Mouse (Mus musculus) forebrain, embryonic 15.5 days (tissue): ENCODE measurements at regions not wholly inside any gene's neighbourhood (a gene's known extent, or its start where the extent isn't known, plus 50 kb on each side); places are given as distances from the start of the nearest gene placed in this dataset.
A peak's percentile ranks its signal among the peaks of the same experiment; 100 is the strongest.

Source experiments
- ATAC-seq: fragments of 200-750 bp; cut with Nextera tagmentation; replicated peaks from 2 replicates; pipeline ENCODE4 v1.8.0; 2017; ENCODE audit warnings: mild to moderate bottlenecking, moderate TSS enrichment, moderate library complexity
- H3K27ac ChIP-seq: fragments of 300-500 bp; sonication (generic); replicated peaks from 2 replicates; pipeline ENCODE4 v1.5.1; 2015; ENCODE audit warnings: mild to moderate bottlenecking, inconsistent platforms
- H3K27me3 ChIP-seq: fragments of 300-500 bp; sonication (generic); 2 replicates; pipeline ENCODE4 v1.6.1; 2015; ENCODE audit warnings: inconsistent platforms
- H3K36me3 ChIP-seq: fragments of 300-500 bp; sonication (generic); 2 replicates; pipeline ENCODE4 v1.6.1; 2015; ENCODE audit warnings: mild to moderate bottlenecking, inconsistent platforms
- H3K4me1 ChIP-seq: fragments of 300-500 bp; sonication (generic); 2 replicates; pipeline ENCODE4 v1.6.1; 2015; ENCODE audit warnings: inconsistent platforms
- H3K4me2 ChIP-seq: fragments of 300-500 bp; sonication (generic); replicated peaks from 2 replicates; pipeline ENCODE4 v1.6.1; 2015; ENCODE audit warnings: mild to moderate bottlenecking, inconsistent platforms
- H3K4me3 ChIP-seq: fragments of 300-500 bp; sonication (generic); 2 replicates; pipeline ENCODE4 v1.5.1; 2015; ENCODE audit warnings: mild to moderate bottlenecking, inconsistent platforms
- H3K9ac ChIP-seq: fragments of 300-500 bp; sonication (generic); replicated peaks from 2 replicates; pipeline ENCODE4 v1.6.1; 2015; ENCODE audit warnings: mild to moderate bottlenecking, inconsistent platforms
- H3K9me3 ChIP-seq: fragments of 300-500 bp; sonication (generic); 2 replicates; pipeline ENCODE4 v1.6.1; 2016; ENCODE audit warnings: inconsistent platforms
- WGBS: fragments of 180-500 bp; shearing (Covaris S2); methylation state at CpG from one replicate; pipeline ENCODE4 v1.1.7; 2015; ENCODE audit warnings: mixed read lengths; 5-methylcytosine and 5-hydroxymethylcytosine counted together

- Histone ChIP-seq H3K4me1 (no peaks in the 10 kb centered on the region), H3K27ac (no peak overlapping the region), H3K4me3 (no peak overlapping the region), H3K9me3 (no peaks in the 10 kb centered on the region), H3K36me3 (no peaks in the 10 kb centered on the region), H3K4me2 (no peak overlapping the region), H3K9ac (no peak overlapping the region), H3K27me3 (no peaks in the 10 kb centered on the region)
- 78% methylated on average over 2 of the region's 2 CpGs for WGBS
- ATAC-seq = no peak
Observed at GRCm38 (mm10) chr16:86027700-86028099, 126.1 kb upstream of the Adamts5 start.

- Histone ChIP-seq H3K9ac (no peak overlapping the region), H3K27ac (no peak overlapping the region), H3K36me3 (no peaks in the 10 kb centered on the region), H3K4me3 (no peak overlapping the region), H3K27me3 (no peaks in the 10 kb centered on the region), H3K4me1 (no peaks in the 10 kb centered on the region), H3K9me3 (no peaks in the 10 kb centered on the region), H3K4me2 (no peak overlapping the region)
- WGBS = 83% methylated on average over 1 of the region's 1 CpGs
- no peak for ATAC-seq
Observed at GRCm38 (mm10) chr16:86015336-86015735, 113.7 kb upstream of the Adamts5 start.

GRCm38 (mm10) chr16:86011051-86011450, 109.4 kb upstream of the Adamts5 start:
- H3K27me3 ChIP-seq = no peaks in the 10 kb centered on the region
- no peak overlapping the region for H3K4me3 ChIP-seq
- H3K9me3 ChIP-seq = no peaks in the 10 kb centered on the region
- 91% methylated on average over 5 of the region's 5 CpGs for WGBS
- H3K4me2 ChIP-seq = no peak overlapping the region
- H3K4me1 ChIP-seq = 0 out of 2 replicates have a peak, but pooled peaks cover 7% of the 10 kb centered on the region
- H3K9ac ChIP-seq = no peak overlapping the region
- H3K27ac ChIP-seq = no peak overlapping the region
- ATAC-seq = no peak
- no peaks in the 10 kb centered on the region for H3K36me3 ChIP-seq

- H3K9me3 ChIP-seq = no peaks in the 10 kb centered on the region
- 12% methylated on average over 3 of the region's 3 CpGs for WGBS
- H3K4me1 ChIP-seq = 0 out of 2 replicates have a peak, but pooled peaks cover 7% of the 10 kb centered on the region
- ATAC-seq = peak; percentile 43; the same call in 1 of the 2 replicates
- H3K4me2 ChIP-seq = no peak overlapping the region
- no peak overlapping the region for H3K4me3 ChIP-seq
- H3K27ac ChIP-seq = no peak overlapping the region
- H3K9ac ChIP-seq = no peak overlapping the region
- no peaks in the 10 kb centered on the region for H3K27me3 ChIP-seq
- H3K36me3 ChIP-seq = no peaks in the 10 kb centered on the region
Observed at GRCm38 (mm10) chr16:86009638-86010329, 108.2 kb upstream of the Adamts5 start.

GRCm38 (mm10) chr16:86007799-86008198, 106.2 kb upstream of the Adamts5 start:
- H3K36me3 ChIP-seq = no peaks in the 10 kb centered on the region
- H3K9me3 ChIP-seq = no peaks in the 10 kb centered on the region
- no peaks in the 10 kb centered on the region for H3K27me3 ChIP-seq
- H3K27ac ChIP-seq = no peak overlapping the region
- H3K4me1 ChIP-seq = 0 out of 2 replicates have a peak, but pooled peaks cover 7% of the 10 kb centered on the region
- H3K4me2 ChIP-seq = no peak overlapping the region
- H3K9ac ChIP-seq = no peak overlapping the region
- H3K4me3 ChIP-seq = no peak overlapping the region
- WGBS = 98% methylated on average over 1 of the region's 1 CpGs
- no peak for ATAC-seq

GRCm38 (mm10) chr16:86000846-86001245, 99.2 kb upstream of the Adamts5 start:
- H3K27me3 ChIP-seq = no peaks in the 10 kb centered on the region
- H3K4me3 ChIP-seq = no peak overlapping the region
- H3K4me1 ChIP-seq = no peaks in the 10 kb centered on the region
- no peaks in the 10 kb centered on the region for H3K36me3 ChIP-seq
- WGBS = 90% methylated on average over 1 of the region's 1 CpGs
- H3K9me3 ChIP-seq = no peaks in the 10 kb centered on the region
- no peak overlapping the region for H3K4me2 ChIP-seq
- no peak overlapping the region for H3K27ac ChIP-seq
- ATAC-seq = no peak
- H3K9ac ChIP-seq = no peak overlapping the region

- no peak overlapping the region for H3K9ac ChIP-seq
- no peak overlapping the region for H3K4me2 ChIP-seq
- H3K27me3 ChIP-seq = no peaks in the 10 kb centered on the region
- no peak for ATAC-seq
- no peaks in the 10 kb centered on the region for H3K4me1 ChIP-seq
- H3K27ac ChIP-seq = no peak overlapping the region
- no peaks in the 10 kb centered on the region for H3K9me3 ChIP-seq
- H3K4me3 ChIP-seq = no peak overlapping the region
- WGBS = 50% methylated on average over 2 of the region's 2 CpGs
- H3K36me3 ChIP-seq = no peaks in the 10 kb centered on the region
Observed at GRCm38 (mm10) chr16:85985841-85986240, 84.2 kb upstream of the Adamts5 start.

- peaks cover 5% of the 10 kb centered on the region for H3K4me1 ChIP-seq
- no peaks in the 10 kb centered on the region for H3K9me3 ChIP-seq
- H3K9ac ChIP-seq = no peak overlapping the region
- H3K36me3 ChIP-seq = no peaks in the 10 kb centered on the region
- no peaks in the 10 kb centered on the region for H3K27me3 ChIP-seq
- H3K4me2 ChIP-seq = no peak overlapping the region
- ATAC-seq = peak; percentile 82
- WGBS = 23% methylated on average over 2 of the region's 2 CpGs
- no peak overlapping the region for H3K4me3 ChIP-seq
- H3K27ac ChIP-seq = no peak overlapping the region
Observed at GRCm38 (mm10) chr16:85977102-85977501, 75.5 kb upstream of the Adamts5 start.

GRCm38 (mm10) chr16:85966892-85967444, 65.3 kb upstream of the Adamts5 start:
- no peaks in the 10 kb centered on the region for H3K4me1 ChIP-seq
- no peak overlapping the region for H3K9ac ChIP-seq
- no peak overlapping the region for H3K4me3 ChIP-seq
- no peak for ATAC-seq
- 8% methylated on average over 4 of the region's 4 CpGs for WGBS
- H3K27ac ChIP-seq = no peak overlapping the region
- H3K9me3 ChIP-seq = no peaks in the 10 kb centered on the region
- no peaks in the 10 kb centered on the region for H3K27me3 ChIP-seq
- H3K4me2 ChIP-seq = no peak overlapping the region
- no peaks in the 10 kb centered on the region for H3K36me3 ChIP-seq

- H3K4me1 ChIP-seq = no peaks in the 10 kb centered on the region
- no peaks in the 10 kb centered on the region for H3K27me3 ChIP-seq
- H3K4me2 ChIP-seq = no peak overlapping the region
- no peaks in the 10 kb centered on the region for H3K36me3 ChIP-seq
- H3K4me3 ChIP-seq = no peak overlapping the region
- no peak overlapping the region for H3K27ac ChIP-seq
- H3K9me3 ChIP-seq = no peaks in the 10 kb centered on the region
- no peak overlapping the region for H3K9ac ChIP-seq
- ATAC-seq = no peak
- WGBS = 61% methylated on average over 4 of the region's 4 CpGs
Observed at GRCm38 (mm10) chr16:85966251-85966650, 64.6 kb upstream of the Adamts5 start.

- Histone ChIP-seq H3K36me3 (no peaks in the 10 kb centered on the region), H3K27me3 (no peaks in the 10 kb centered on the region), H3K27ac (no peak overlapping the region), H3K9ac (no peak overlapping the region), H3K4me2 (no peak overlapping the region), H3K9me3 (no peaks in the 10 kb centered on the region), H3K4me1 (no peaks in the 10 kb centered on the region), H3K4me3 (no peak overlapping the region)
- ATAC-seq = no peak
- 48% methylated on average over 2 of the region's 2 CpGs for WGBS
Observed at GRCm38 (mm10) chr16:85964352-85965210, 63.0 kb upstream of the Adamts5 start.

GRCm38 (mm10) chr16:85956006-85956562, 54.5 kb upstream of the Adamts5 start:
- no peaks in the 10 kb centered on the region for H3K9me3 ChIP-seq
- H3K4me1 ChIP-seq = no peaks in the 10 kb centered on the region
- H3K27ac ChIP-seq = no peak overlapping the region
- no peaks in the 10 kb centered on the region for H3K27me3 ChIP-seq
- WGBS = 87% methylated on average over 4 of the region's 4 CpGs
- ATAC-seq = no peak
- no peak overlapping the region for H3K9ac ChIP-seq
- H3K4me2 ChIP-seq = no peak overlapping the region
- no peak overlapping the region for H3K4me3 ChIP-seq
- no peaks in the 10 kb centered on the region for H3K36me3 ChIP-seq
